Mouse (Mus musculus): ENCODE results near the gene Gm10392. TPM values are rescaled to one million over a fixed set of nuclear protein-coding genes. Genes with fewer than 3 reads are reported as not detected.

The Gm10392 gene
- polyA plus RNA-seq, 1 experiment: not detected

GRCm38 (mm10) chr11:77525804-77526486 is 6.9 kb upstream of the Gm10392 start:
- H3ac ChIP-seq (ENCODE audit: control insufficient read depth, insufficient read length, low read depth): no peak overlapping the region
- H3K36me3 ChIP-seq (ENCODE audit: control insufficient read depth, insufficient read depth): peaks cover 12% of the 10 kb centered on the region
- H3K27me3 ChIP-seq (ENCODE audit: control insufficient read depth, insufficient read depth, insufficient read length): no peaks in the 10 kb centered on the region
- H3K79me3 ChIP-seq (ENCODE audit: low read depth): no peaks in the 10 kb centered on the region
- no peak overlapping the region for H3K4me3 ChIP-seq (ENCODE audit: insufficient read depth, poor library complexity, severe bottlenecking)
- no peak for TF ChIP-seq MYOD1 (IDR thresholded peaks at IDR 0.05; ENCODE audit: control insufficient read depth, insufficient read length, low read depth)
- TF ChIP-seq MAX (IDR thresholded peaks at IDR 0.05): peak; percentile 55
- TF ChIP-seq FOSL1 (IDR thresholded peaks at IDR 0.05; ENCODE audit: insufficient read depth, low read length, poor library complexity, severe bottlenecking): no peak
- H3K79me2 ChIP-seq (ENCODE audit: control insufficient read depth, insufficient read depth): no peaks in the 10 kb centered on the region

GRCm38 (mm10) chr11:77520601-77521529 is 1.9 kb upstream of the Gm10392 start:
- no peaks in the 10 kb centered on the region for H3K79me3 ChIP-seq (ENCODE audit: low read depth)
- H3K27me3 ChIP-seq (ENCODE audit: control insufficient read depth, insufficient read depth, insufficient read length): no peaks in the 10 kb centered on the region
- no peak overlapping the region for H3ac ChIP-seq (ENCODE audit: control insufficient read depth, insufficient read length, low read depth)
- no peaks in the 10 kb centered on the region for H3K36me3 ChIP-seq (ENCODE audit: control insufficient read depth, insufficient read depth)
- no peak for TF ChIP-seq USF1 (IDR thresholded peaks at IDR 0.05; ENCODE audit: low read depth)
- TF ChIP-seq MYOG (IDR thresholded peaks at IDR 0.05; ENCODE audit: control insufficient read depth, extremely low read depth, insufficient read length): no peak
- no peak overlapping the region for H3K4me3 ChIP-seq (ENCODE audit: insufficient read depth, poor library complexity, severe bottlenecking)
- H3K79me2 ChIP-seq (ENCODE audit: control insufficient read depth, insufficient read depth): no peaks in the 10 kb centered on the region

- Histone ChIP-seq H3K79me2 (ENCODE audit: control insufficient read depth, insufficient read depth) (no peaks in the 10 kb centered on the region), H3K36me3 (ENCODE audit: control insufficient read depth, insufficient read depth) (no peaks in the 10 kb centered on the region), H3ac (ENCODE audit: control insufficient read depth, insufficient read length, low read depth) (no peak overlapping the region), H3K79me3 (ENCODE audit: low read depth) (no peaks in the 10 kb centered on the region), H3K27me3 (ENCODE audit: control insufficient read depth, insufficient read depth, insufficient read length) (no peaks in the 10 kb centered on the region), H3K4me3 (ENCODE audit: insufficient read depth, poor library complexity, severe bottlenecking) (no peak overlapping the region)
- TF ChIP-seq MYOD1 (IDR thresholded peaks at IDR 0.05; ENCODE audit: control insufficient read depth, insufficient read length, low read depth) (no peak), MAX (IDR thresholded peaks at IDR 0.05) (no peak), FOSL1 (IDR thresholded peaks at IDR 0.05; ENCODE audit: insufficient read depth, low read length, poor library complexity, severe bottlenecking) (no peak), USF1 (IDR thresholded peaks at IDR 0.05; ENCODE audit: low read depth) (no peak), CTCF (IDR thresholded peaks at IDR 0.05; ENCODE audit: control insufficient read depth, insufficient read depth, insufficient read length) (no peak), MYOG (IDR thresholded peaks at IDR 0.05; ENCODE audit: control insufficient read depth, extremely low read depth, insufficient read length) (no peak), CEBPB (IDR thresholded peaks at IDR 0.05; ENCODE audit: low read depth) (no peak)
Measured at GRCm38 (mm10) chr11:77518051-77518798, 773 bp downstream of the Gm10392 start.

- no peaks in the 10 kb centered on the region for H3K36me3 ChIP-seq (ENCODE audit: control insufficient read depth, insufficient read depth)
- no peaks in the 10 kb centered on the region for H3K79me3 ChIP-seq (ENCODE audit: low read depth)
- no peaks in the 10 kb centered on the region for H3K79me2 ChIP-seq (ENCODE audit: control insufficient read depth, insufficient read depth)
- TF ChIP-seq USF1 (IDR thresholded peaks at IDR 0.05; ENCODE audit: low read depth) (no peak), CTCF (IDR thresholded peaks at IDR 0.05; ENCODE audit: control insufficient read depth, insufficient read depth, insufficient read length) (no peak), MYOD1 (IDR thresholded peaks at IDR 0.05; ENCODE audit: control insufficient read depth, insufficient read length, low read depth) (no peak), CEBPB (IDR thresholded peaks at IDR 0.05; ENCODE audit: low read depth) (no peak), FOSL1 (IDR thresholded peaks at IDR 0.05; ENCODE audit: insufficient read depth, low read length, poor library complexity, severe bottlenecking) (no peak), MAX (IDR thresholded peaks at IDR 0.05) (no peak), MYOG (IDR thresholded peaks at IDR 0.05; ENCODE audit: control insufficient read depth, extremely low read depth, insufficient read length) (no peak)
- no peak overlapping the region for H3K4me3 ChIP-seq (ENCODE audit: insufficient read depth, poor library complexity, severe bottlenecking)
- H3K27me3 ChIP-seq (ENCODE audit: control insufficient read depth, insufficient read depth, insufficient read length): no peaks in the 10 kb centered on the region
- no peak overlapping the region for H3ac ChIP-seq (ENCODE audit: control insufficient read depth, insufficient read length, low read depth)
Measured at GRCm38 (mm10) chr11:77516553-77517425, 2.2 kb downstream of the Gm10392 start.
